Mouse (Mus musculus): ENCODE data around the gene Tdrd9. TPM values are rescaled to one million over a fixed set of nuclear protein-coding genes. Genes with fewer than 3 reads are reported as not detected.

Tdrd9 gene
- total RNA-seq, 4 experiments from 2014 or later, result 0.27 to 0.93 (median 0.55) TPM

DNA sequence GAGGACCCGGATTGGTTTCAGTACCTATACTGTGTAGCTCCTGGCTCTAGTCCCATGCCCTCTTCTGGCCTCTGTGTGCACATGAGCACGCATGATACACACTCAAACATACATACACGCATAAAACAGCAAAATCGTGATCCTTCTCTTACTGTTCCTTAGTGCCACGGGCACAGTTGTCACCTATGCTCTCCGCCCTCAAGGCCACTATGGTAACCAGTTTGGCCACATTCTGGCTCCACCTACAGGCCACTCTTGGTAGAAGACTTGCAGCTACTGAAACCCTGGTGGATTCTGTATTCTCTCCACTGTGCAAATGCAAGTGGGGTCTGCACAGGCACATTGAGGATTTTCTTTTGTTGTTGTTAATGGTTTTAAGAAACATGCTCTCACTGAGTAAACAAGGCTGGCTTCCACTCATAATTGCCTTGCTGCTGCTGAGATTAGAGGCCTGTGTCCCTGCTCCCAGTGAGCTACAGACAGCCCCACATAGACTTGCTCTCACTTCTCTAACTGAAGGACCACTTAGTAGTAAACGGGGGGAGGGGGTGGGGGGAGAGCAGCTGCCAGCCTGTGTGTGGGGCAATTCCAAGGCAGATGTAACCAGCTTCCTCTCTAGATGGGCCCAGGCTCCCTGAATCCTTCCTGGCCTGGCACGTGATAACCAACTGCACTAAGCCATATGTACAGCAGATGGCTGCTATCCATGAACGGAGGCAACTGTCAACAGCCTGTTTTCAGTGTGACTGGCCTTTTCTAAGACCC is 13.1 kb upstream of the Tdrd9 start:
- DNase-seq (ENCODE audit: low spot score in 2 of 2), result peak in 1 of 2 experiments; percentile 57

DNA sequence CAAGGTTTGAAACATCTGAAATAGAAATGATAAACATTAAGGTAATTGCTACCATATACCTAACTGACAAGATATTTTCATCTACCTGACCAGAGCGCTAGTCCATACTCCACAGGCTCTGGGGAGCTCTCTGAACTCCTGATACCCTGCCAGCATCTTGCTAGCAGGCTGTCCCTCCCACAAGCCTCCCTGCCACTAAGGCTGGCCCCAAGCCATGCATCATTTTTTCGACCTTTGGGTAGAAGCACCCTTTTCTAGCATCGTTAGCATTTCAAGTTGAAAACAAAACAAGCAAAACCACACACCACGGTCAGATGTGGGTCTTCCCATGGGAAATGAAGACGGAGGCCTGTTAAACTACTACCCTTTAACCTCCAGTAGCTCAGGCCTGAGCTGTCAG is 8.0 kb upstream of the Tdrd9 start:
- DNase-seq (ENCODE audit: low spot score in 2 of 2), result no peak

DNA sequence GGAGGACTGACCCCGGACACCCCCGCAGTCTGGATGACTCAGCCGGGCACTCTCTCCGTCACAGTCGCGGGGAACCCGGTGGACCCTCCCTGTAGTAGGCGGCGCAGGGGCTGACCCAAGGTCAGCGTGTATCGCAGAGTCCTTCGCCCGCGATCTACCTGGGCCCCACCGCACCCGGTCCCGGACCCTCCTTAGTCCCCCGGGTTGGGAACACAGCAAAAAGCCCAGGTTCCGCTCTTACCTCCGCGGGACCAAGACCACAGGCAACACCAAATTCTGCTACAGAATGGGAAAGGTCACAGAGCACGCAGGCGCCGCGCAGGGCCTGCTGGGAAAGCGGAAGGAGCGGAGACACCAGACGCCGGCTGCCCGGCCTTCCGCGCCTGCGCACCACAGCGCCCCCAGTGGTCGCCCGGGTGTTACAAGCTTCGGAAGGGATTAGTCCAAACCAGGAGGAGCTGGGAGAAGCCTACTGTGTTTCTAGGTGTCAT is 4.6 kb upstream of the Tdrd9 start, which contains the start of gene Atp5mpl:
TSS of gene Atp5mpl (minus strand) at position 295 of the 491 bp plus-strand sequence.
- peak; percentile 89 to 99 for DNase-seq (ENCODE audit: low spot score in 2 of 2)

DNA sequence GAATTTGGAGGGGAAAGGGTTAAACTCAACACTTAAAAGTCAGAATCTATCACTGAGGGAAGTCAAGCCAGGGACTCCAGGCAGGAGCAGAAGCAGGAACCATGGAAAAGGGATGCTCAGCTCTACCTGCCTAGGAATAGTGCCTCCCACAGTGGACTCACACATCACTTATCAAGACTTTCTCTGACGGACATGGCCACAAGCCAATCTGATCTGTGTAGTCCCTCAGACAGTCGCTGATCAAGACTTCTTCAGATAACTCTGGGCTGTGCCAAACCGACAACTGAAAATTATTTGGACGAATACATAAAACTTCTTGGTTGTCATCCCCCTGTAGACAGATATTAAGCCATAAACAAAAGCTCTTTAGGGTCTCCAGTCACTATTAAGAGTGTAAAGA is 1.3 kb upstream of the Tdrd9 start:
- no peak for DNase-seq (ENCODE audit: low spot score in 2 of 2)

DNA sequence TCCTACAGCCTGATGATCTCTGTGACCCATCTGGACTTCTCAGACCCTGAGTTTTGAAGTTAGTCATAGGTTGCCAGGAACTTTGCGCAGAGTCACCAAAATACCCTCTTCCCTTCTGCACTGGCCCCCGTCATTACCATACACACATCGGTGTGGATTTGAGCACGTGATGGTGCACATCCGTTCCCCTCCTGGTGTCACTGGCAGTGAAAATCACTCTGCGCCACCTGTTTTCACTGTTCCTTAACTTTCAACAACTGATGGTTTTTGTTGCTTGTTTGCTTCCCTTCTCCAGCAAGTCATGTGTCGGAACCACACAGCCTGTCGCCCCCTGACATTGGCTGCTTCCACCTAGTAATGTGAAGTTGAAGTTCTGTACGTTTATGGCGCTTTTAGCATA is 1.1 kb downstream of the Tdrd9 start:
- no peak for DNase-seq (ENCODE audit: low spot score in 2 of 2)

DNA sequence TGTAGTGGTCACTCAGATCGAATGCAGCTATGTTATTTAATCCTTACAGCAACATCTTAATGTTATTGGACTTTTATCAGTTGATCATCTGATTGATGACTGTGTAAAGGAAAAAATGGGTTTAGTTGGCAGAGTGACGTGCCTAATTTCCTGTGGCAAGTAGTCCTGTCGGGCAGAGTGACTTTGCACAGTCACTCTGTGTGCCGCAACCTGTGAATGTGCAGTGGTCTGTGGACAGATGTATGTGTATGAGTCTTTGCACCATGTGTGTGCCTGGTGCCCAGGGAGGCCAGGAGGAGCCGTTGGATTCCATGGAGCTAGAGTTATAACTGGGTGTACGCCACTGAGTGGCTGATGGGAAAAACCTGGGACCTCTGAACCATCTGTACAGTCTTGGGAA is 3.2 kb downstream of the Tdrd9 start:
- DNase-seq (ENCODE audit: low spot score in 2 of 2), result no peak

DNA sequence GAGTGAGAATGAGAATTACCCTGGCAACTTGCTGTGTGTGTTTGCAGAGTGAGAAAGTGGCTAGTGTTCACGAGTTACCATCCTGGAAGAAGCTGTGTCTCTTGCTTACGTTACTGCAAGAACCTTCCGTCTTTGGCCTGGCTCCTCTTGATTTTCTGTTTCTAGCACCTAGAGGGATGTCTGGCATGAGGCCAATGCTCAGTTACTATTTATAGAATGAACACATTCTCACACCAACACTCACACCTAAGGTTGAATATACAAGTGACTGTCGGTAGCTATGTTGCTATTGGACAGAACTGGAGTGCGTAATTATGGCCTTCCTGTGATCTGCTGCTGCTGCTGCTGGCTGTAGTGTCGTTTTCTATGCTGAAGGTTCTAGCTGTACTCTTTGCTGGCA is 5.8 kb downstream of the Tdrd9 start:
- no peak for DNase-seq (ENCODE audit: low spot score in 2 of 2)

DNA sequence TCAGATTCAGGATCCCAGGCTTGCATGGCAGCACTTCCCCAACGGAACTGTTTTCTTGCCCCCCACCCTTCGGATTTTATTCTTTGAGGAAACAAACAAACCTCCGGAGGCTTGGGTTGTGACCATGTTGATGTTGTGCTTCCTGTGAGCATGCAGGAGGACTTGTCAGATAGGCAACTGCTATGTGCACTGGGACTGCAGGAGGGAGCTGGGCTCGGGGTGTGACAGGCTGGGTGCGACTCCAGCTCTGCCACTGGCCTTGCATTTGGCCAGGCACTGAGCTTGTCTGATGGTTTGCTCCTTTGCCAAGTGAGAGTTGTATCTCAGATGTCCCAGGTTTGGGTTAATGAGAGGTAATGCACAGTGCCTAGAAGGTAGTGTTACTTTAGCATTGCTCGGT is 6.9 kb downstream of the Tdrd9 start:
- DNase-seq (ENCODE audit: low spot score in 2 of 2), result no peak

DNA sequence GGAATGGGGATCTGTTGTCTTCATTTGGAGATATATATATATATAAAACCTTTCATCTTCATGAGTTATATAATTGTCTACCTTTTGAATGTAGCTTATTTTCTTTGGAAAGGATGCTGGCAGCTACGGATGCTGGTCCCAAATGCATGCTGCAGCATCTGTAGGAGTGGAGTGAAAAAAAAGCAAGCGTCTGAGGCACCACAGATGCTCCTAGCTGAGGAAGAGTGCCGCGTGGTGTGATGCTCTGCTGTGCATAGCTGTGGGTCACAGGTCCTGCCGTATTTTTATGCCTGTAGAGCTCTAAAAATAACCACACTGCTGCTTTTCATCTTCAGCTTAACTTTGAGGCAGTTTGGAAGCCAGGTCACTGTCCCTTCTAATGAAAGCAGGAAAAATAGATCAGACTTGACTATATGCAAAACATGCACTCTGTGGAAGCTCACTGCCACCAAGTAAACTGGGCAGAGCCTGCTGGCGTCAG is 9.6 kb downstream of the Tdrd9 start, which contains the start of gene Rd3l:
TSS of gene Rd3l (minus strand) at position 431 of the 481 bp plus-strand sequence.
- no peak for DNase-seq (ENCODE audit: low spot score in 2 of 2)

DNA sequence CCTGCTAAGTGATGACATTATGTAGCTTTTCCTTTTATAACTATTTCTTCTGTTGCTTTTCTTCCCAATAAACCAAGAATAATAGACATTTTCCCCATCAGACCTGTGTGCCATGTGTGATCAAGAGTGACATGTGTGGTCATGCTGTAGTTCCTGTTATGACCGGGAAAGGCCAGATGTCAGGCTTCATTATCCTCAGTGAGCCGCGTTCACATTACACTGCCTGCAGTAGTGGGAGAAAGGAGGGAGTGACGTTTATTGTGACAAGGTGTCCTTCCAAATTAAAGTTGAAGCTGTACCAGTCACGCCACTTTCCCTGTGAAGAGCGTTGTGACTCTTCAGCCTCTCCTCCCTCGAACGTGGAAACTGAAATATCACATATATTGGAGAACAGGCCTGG is 10.5 kb downstream of the Tdrd9 start:
- DNase-seq (ENCODE audit: low spot score in 2 of 2), result no peak

DNA sequence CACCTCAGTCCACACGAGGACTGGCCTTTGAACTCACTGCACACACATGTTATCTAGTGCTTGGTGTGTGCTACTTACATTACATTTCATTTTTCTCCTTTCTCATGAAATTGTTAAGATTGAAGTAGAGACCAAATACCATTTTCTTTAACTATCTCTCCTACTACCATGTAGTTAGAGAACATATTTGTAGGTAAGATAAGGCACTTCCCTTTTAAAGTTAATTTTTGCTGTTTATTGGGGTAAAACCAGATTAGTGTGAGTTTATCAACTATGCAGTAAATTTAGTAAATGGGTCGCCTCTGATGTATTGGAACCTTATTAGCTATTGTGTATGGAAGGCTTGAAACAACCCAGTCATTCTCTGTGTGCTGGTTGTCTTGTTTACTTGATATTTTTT is 11.8 kb downstream of the Tdrd9 start:
- no peak for DNase-seq (ENCODE audit: low spot score in 2 of 2)

DNA sequence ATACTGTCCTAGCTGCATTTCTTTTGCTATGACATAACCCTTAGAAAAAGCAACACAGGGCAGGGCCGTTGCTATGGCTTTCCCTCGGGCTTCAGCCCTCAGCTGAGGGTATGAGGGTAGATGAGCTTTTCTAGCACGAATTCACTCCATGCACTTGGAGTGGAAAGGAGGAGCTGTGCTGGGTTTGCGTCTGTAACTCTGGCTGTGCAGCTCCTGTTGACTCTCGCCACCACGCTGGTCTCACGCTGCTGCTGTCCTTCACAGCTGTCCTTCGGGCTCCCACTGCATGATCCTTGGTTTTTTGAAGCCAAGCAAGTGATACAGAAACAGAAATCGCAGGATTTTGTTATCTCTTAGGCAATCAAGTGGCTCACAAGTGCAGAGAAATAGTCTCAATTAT is 15.4 kb downstream of the Tdrd9 start:
- no peak for DNase-seq (ENCODE audit: low spot score in 2 of 2)

DNA sequence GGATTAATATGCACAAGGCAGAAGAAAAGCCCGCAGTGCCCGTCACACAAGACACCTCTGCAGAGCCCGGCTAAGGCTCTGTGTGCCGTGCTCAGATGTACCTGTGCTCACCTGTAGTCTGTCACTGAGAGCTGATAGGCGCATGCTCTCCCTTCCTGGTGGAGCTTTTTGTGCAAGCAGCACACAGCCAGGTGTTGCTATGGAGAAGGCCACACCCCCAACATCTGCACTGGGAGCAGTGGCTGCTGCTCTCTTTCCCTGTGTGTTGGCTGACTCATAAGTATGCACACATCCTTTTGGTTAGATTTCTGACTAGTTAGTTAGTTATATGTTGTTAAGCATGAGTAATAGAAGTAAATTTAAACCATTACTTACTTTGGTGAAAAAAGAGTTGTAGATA is 21.3 kb downstream of the Tdrd9 start:
- DNase-seq (ENCODE audit: low spot score in 2 of 2), result no peak

DNA sequence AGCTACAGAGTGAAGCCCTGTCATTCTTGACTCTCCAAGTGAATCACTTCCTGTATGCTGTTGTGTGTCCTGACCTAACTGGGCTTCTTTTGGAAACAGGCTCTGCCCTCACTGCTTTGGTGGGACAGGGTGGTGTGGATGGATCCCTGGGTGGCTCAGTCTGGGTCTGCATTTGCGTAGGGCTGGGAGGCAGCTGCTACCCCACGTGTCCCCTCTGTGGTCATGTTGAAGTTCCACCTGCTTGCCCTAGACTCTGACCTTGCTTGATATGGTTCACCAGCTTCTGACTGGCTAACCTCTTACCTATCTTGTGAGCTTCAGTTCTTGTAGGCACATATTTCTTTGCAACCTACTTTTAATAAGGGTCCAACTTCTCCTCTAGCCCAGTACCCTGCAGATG is 23.8 kb downstream of the Tdrd9 start:
- no peak for DNase-seq (ENCODE audit: low spot score in 2 of 2)

DNA sequence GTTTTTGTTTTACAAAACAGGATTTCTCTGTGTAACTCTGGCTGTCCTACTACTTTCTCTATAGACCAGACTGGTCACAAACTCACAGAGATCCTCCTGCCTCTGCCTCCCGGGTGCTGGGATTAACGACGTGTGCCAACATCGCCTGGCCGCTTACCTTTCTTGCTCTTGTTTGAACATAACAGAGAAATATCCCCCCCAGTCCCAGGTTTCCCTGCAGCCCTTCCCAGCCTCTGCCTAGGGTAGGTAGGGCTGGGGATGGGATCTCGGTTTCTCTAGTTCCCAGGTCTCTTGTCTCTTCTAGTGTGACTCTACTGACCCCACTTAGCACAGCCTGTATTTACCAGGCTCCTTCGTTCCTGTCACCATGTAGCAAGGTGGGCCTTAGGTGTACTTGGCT is 28.4 kb downstream of the Tdrd9 start:
- no peak for DNase-seq (ENCODE audit: low spot score in 2 of 2)

DNA sequence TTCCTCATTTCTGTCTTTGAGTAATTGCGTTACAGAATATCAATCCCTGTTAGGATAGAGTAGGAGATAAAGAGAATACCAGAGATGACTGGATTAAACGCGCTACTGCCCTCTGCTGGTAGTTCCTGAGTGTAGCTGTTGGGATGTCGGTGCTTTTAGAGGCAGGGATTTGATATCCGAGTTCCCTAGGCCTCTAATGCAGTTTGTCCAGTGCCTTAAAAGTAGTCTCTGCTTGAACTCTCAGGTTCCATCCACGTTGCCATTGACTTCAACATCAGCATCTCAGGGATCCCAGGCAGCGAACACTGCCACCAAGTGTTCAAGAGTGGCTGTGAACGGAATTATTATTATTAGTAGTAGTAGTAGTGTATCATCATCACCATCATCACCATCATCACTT is 29.9 kb downstream of the Tdrd9 start:
- DNase-seq (ENCODE audit: low spot score in 2 of 2), result peak in 1 of 2 experiments; percentile 57

DNA sequence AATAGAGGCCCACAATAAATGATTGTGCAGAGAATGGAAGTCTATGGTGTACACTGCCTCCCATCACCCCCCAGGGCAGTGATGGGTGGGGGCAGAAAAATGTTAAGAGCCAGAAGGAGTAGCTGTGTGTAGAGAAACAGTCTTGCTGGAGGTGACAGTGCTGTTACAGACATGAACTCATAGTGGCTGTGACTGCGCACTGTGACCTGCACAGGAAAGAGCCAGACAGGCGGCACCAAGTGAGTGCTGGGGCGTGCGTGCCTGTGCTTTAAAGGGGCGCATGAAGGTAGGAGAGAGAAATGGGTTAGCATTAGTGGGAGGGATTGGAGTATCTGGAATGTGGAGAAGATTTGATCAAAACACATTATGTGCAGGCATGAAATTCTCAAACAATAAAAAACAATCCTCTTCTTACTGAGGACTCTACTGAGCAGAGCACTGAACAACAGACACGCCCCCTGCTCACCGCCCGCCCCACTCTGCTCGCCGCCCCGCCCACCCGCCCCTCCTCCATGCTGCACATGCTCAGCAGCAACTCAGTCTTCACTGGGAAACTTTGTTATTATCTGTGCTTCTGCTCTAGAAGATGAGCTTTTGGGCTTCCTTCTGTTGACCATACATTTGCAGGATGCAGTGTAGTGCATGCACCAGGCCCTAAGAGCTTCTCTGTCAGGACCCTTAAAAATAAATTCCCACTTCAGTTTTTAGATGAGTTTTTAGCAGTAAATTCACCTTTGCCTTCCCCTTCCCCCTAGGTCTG is 41.3 kb downstream of the Tdrd9 start:
- no peak for DNase-seq (ENCODE audit: low spot score in 2 of 2)

DNA sequence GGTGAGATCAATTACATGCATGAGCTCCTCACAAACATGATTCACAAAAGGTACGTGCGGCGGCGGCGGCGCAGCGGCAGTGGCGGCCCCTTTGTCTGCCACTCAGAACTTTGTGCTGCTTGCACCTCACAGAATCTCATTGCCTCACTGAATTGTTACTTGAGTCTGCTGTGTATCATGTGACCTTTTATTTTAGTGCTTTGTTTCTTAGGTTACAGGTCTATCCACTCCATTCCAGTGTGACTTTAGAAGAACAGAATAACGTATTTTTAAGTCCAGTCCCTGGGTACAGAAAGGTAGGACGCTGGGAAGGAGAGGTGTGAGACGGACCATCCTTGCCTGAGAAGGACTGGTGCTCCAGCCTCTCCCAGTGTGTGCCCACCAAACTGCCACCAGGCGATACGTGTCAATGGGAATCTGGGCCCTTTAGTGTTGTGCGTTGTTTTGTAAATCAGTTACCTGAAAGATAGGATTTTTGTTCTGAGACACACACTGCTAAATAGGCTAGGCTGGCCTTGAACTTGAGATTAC is 42.0 kb downstream of the Tdrd9 start:
- no peak for DNase-seq (ENCODE audit: low spot score in 2 of 2)

DNA sequence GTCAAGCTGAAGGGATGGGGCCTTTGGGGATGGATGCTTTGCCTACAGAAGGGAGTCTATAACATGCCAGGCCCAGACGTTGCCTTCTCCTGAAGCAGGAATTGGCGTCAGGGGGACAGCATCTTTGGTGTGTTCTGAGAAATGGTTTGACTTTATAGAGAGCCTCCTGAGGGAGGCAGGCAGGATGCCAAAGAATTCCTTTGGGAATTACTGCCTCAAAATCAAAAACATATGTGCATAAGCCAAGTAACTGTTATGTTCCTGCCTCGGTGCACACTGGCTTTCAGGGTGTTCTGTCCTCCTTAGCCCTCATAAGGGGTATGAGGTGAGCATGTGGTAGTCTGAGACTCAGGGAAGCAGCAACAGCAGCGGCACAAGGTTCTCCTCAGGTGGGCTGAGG is 45.0 kb downstream of the Tdrd9 start:
- no peak for DNase-seq (ENCODE audit: low spot score in 2 of 2)

DNA sequence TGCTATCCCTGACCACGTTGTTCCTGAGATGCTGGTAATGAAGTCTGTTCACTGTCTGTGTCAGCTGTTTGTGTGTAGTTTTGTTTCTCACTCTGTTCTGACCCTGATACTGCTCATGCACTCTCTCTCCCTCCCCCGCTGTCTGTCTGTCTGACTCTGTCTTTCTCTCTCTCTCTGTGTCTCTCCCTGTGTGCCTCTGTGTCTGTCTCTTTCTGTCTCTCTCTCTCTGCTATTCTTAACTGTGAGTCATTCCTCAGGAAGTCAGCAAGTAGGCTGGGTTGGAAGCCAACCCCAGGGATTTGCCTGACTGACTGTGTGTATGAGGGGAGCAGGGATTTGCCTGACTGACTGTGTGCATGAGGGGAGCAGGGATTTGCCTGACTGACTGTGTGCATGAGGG is 51.9 kb downstream of the Tdrd9 start:
- no peak for DNase-seq (ENCODE audit: low spot score in 2 of 2)

DNA sequence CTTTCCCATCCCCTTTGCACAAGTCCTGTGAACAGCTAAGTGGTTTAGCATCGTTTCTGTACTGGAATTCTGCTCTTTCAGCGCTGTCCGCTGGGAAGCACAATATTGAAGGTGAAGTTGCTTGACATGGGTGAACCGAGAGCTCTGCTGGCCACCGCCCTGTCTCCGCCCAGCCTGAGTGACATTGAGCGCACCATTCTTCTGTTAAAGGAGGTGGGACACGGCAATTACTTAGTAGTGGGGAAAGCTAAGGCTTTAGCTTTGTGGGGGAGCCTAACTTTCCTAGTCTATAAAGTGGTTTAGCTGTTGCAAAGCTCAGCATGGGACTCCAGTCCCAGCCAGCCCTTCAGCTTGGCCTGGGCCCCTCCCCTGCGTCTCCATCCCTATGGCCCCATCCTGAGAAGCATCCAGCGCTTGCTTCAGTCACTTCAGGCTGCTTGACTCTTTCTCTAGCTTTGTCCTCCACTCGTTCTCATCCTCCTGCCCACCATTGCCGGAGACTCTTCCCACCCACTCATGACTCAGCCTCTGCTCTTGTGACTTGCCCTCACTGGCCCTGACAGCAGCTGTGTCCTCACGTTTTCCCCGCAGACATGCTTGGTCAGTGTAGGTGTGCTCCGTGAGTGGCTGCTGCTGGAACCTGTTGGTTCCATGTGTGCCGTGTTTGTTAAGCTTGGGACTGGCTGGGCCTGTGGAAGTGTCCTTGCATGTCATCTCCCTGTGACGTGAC is 53.4 kb downstream of the Tdrd9 start:
- no peak for DNase-seq (ENCODE audit: low spot score in 2 of 2)

DNA sequence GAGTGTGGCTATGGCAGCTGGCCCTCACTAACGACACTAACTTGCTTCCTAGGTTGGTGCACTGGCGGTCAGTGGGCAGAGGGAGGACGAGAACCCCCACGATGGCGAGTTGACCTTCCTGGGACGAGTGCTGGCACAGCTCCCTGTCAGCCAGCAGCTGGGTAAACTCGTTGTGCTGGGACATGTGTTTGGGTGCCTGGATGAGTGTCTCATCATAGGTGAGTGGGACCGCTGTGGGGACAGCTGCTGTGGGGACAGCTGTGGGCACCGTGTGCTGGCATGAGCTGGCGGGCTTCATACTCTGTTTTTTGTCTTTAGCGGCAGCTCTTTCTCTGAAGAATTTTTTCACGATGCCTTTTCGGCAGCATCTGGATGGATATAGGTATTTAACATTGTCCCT is 54.1 kb downstream of the Tdrd9 start:
- no peak for DNase-seq (ENCODE audit: low spot score in 2 of 2)
